Mouse (Mus musculus) forebrain, embryonic 12.5 days (tissue): ENCODE measurements around the gene Cep128. TPM values are rescaled to one million over a fixed set of nuclear protein-coding genes. Genes with fewer than 3 reads are reported as not detected.
"Not testable (repeated sequence)": the region's sequence is repeated elsewhere in the genome, so short reads cannot be mapped to it uniquely, and the experiment has no call there.

Experiments
- ATAC-seq: fragments of 200-750 bp; cut with Nextera tagmentation; 2 replicates; pipeline ENCODE4 v1.8.0; 2017; ENCODE audit warnings: moderate TSS enrichment; ENCODE audit not compliant: low FRiP score
- H3K27ac ChIP-seq: fragments of 300-500 bp; sonication (generic); 2 replicates; pipeline ENCODE4 v1.5.1; 2016; ENCODE audit warnings: mild to moderate bottlenecking
- H3K27me3 ChIP-seq: fragments of 300-500 bp; sonication (generic); 2 replicates; pipeline ENCODE4 v1.6.1; 2016; ENCODE audit warnings: mild to moderate bottlenecking
- H3K36me3 ChIP-seq: fragments of 300-500 bp; sonication (generic); replicated peaks from 2 replicates; pipeline ENCODE4 v1.6.1; 2016; ENCODE audit warnings: mild to moderate bottlenecking
- H3K4me1 ChIP-seq: fragments of 300-500 bp; sonication (generic); 2 replicates; pipeline ENCODE4 v1.6.1; 2016
- H3K4me2 ChIP-seq: fragments of 300-500 bp; sonication (generic); 2 replicates; pipeline ENCODE4 v1.6.1; 2016; ENCODE audit warnings: mild to moderate bottlenecking, moderate library complexity
- H3K4me3 ChIP-seq: fragments of 300-500 bp; sonication (generic); replicated peaks from 2 replicates; pipeline ENCODE4 v1.5.1; 2016; ENCODE audit warnings: mild to moderate bottlenecking
- H3K9ac ChIP-seq: fragments of 300-500 bp; sonication (generic); 2 replicates; pipeline ENCODE4 v1.6.1; 2016; ENCODE audit warnings: mild to moderate bottlenecking
- H3K9me3 ChIP-seq: fragments of 300-500 bp; sonication (generic); 2 replicates; pipeline ENCODE4 v1.6.1; 2016
- WGBS: fragments of 180-500 bp; shearing (Covaris S2); methylation state at CpG from one replicate; pipeline ENCODE4 v1.1.7; 2016; 5-methylcytosine and 5-hydroxymethylcytosine counted together
- polyA plus RNA-seq: library from polyadenylated mRNA; unstranded; fragments of >200 nt; fragmentation: Nextera tagmentation; extraction: Ambion mirVana; gene quantifications from 2 replicates; pipeline ENCODE4 v1.2.1, GENCODE M21; 2016

Cep128 gene
- polyA plus RNA-seq, 1 experiment from 2014 or later: 11.1 TPM

DNA sequence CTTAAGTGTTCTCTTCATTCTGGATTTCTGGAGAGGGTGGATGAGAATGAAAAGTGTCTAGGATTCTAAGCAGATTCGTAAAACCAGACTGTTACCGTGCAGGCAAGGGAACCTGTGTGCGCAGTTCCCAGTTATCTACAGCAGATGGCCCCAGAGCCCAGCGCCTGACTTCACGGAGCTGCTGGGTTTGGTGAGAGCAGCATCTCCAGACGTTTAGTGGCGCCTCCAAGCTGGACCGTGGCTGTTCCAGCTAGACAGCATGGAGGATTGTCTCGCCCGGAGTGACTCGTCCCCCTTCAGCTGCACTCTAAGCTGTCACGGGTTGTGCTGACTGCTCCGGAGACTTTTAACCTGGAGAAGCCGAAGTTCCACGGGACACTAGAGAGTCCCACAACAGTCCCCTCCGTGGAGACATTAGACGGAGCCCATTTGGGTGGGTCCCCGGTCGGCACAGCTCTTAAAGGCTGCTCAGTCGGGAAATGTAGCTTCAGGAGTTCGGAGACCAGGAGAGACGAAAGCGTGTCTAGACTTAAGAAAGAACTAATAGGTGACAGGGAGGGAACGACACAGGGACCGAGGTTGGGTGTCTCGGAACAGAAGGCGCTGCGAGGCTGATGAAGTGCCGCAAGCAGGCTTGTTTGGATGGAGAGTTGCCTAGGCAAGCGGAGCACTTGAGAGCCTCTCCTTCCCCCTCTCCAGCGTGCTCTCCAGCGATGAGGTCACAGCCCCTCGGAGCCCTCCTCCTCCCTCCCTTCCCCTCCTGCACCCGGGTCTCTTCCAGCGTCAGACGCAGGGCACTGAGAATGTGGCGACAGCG, 16.2 kb upstream of the Cep128 start:
- peaks cover 10% of the 10 kb centered on the region for H3K4me1 ChIP-seq
- H3K4me3 ChIP-seq: peak overlapping the region; percentile 47
- ATAC-seq: peak; percentile 90
- peak overlapping the region; percentile 49 for H3K9ac ChIP-seq
- H3K36me3 ChIP-seq: no peaks in the 10 kb centered on the region
- under 1% methylated on average over 38 of the region's 38 CpGs for WGBS
- no peaks in the 10 kb centered on the region for H3K9me3 ChIP-seq
- peak overlapping the region; percentile 80 for H3K4me2 ChIP-seq
- no peak overlapping the region for H3K27ac ChIP-seq
- H3K27me3 ChIP-seq: peaks cover 37% of the 10 kb centered on the region

DNA sequence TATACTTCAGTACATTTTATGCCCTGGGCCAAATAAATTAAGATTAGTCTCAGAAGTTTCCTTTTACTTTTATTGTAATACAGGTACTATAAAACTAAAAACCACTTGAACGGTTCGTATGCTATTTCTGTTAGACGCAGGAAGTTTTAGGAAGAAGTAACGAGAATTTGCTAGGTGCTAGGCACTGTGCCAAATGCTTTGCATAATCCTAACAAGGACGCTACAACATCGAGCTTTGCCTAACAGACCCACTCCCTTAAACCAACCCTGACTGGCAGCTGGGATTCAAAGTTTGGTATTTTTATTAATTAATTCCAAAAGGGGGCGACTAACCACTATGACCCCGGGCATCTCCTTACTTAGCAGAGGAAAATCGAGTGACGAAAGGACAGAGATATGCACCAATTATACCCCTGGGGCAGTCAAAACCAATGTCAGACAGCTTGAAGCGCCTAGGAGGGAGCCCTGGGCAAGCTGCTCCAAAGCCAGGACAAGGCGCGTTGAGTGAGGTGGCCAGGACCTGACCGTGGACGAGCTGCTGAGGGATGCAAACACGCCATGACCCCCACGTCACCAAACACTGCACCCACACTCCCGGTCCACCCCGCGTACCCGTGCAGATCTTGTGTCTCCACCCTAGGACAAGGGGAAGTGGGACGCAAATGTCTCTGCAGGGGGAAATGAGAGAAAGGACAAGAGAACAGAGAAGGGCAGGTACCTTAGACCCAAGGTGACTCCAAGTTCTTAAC, 519 bp downstream of the Cep128 start:
- H3K27ac ChIP-seq: no peak overlapping the region
- 6% methylated on average over 22 of the region's 22 CpGs for WGBS
- no peaks in the 10 kb centered on the region for H3K9me3 ChIP-seq
- no peaks in the 10 kb centered on the region for H3K27me3 ChIP-seq
- no peaks in the 10 kb centered on the region for H3K36me3 ChIP-seq
- H3K4me3 ChIP-seq: peak overlapping the region; percentile 68
- H3K9ac ChIP-seq: peak overlapping the region; percentile 65
- peak; percentile 75 for ATAC-seq
- peak overlapping the region; percentile 89 for H3K4me2 ChIP-seq
- H3K4me1 ChIP-seq: peaks cover 11% of the 10 kb centered on the region

DNA sequence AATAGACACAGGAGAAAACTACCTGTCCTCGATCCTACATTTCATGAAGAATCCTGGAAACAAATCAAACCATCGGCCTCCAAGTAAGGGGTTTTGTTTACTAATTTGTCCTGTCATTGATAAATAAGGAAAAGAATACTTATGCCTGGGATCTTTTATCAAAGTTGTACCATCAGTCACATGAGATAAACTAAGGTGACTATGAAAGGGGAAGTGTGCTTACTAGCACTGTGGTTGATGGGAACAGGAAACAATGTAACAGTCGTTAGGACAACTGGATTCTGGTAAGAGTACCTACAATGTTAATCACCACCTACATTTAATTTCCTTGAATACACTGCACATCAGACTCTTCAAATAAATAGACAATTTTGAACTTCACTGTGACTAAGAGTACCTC, 15.0 kb downstream of the Cep128 start:
- no peak overlapping the region for H3K4me2 ChIP-seq
- H3K36me3 ChIP-seq: peaks cover 15% of the 10 kb centered on the region
- H3K27ac ChIP-seq: no peak overlapping the region
- no peak overlapping the region for H3K4me3 ChIP-seq
- H3K4me1 ChIP-seq: no peaks in the 10 kb centered on the region
- no peak overlapping the region for H3K9ac ChIP-seq
- H3K9me3 ChIP-seq: no peaks in the 10 kb centered on the region
- ATAC-seq: no peak
- 93% methylated on average over 3 of the region's 3 CpGs for WGBS
- no peaks in the 10 kb centered on the region for H3K27me3 ChIP-seq

DNA sequence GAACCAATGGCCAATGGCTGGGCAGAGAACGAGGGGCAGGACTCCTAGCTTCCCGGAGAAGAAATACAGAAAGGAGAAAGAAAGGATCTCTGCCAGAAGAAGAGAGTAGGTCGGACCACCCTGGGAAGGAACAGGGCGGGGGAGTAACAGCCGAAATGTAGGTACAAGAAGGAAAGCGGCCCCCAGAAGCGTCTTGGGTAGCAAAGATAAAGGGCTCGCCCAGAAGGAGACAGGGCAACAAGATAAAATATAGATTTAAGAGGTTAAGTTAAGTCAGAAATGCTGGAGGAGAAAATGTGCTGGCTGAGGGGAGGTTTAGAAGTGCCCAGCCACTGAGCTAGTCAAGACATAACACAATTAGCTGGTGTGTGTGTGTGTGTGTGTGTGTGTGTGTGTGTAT, 30.4 kb downstream of the Cep128 start:
- no peaks in the 10 kb centered on the region for H3K27me3 ChIP-seq
- no peak overlapping the region for H3K4me3 ChIP-seq
- no peak overlapping the region for H3K27ac ChIP-seq
- 84% methylated on average over 8 of the region's 8 CpGs for WGBS
- H3K36me3 ChIP-seq: no peaks in the 10 kb centered on the region
- no peak overlapping the region for H3K4me2 ChIP-seq
- no peaks in the 10 kb centered on the region for H3K4me1 ChIP-seq
- no peaks in the 10 kb centered on the region for H3K9me3 ChIP-seq
- H3K9ac ChIP-seq: no peak overlapping the region
- ATAC-seq: no peak

DNA sequence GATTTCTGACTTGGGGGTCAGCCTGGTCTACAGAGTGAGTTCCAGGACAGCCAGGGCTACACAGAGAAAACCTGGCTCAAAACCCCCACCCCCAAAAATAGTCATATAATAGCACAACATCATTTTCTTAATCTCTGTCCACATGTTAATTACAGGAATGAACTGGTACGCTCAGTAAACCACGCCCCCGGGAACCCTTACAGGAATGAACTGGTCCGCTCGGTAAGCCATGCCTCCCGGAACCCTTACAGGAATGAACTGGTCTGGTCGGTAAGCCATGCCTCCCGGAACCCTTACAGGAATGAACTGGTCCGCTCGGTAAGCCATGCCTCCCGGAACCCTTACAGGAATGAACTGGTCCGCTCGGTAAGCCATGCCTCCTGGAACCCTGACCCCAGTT, 45.6 kb downstream of the Cep128 start:
- not testable (repeated sequence) for H3K4me3 ChIP-seq, H3K27me3 ChIP-seq, H3K4me1 ChIP-seq, H3K4me2 ChIP-seq, ATAC-seq, H3K27ac ChIP-seq, H3K9me3 ChIP-seq, H3K9ac ChIP-seq, H3K36me3 ChIP-seq
- 95% methylated on average over 13 of the region's 13 CpGs for WGBS

DNA sequence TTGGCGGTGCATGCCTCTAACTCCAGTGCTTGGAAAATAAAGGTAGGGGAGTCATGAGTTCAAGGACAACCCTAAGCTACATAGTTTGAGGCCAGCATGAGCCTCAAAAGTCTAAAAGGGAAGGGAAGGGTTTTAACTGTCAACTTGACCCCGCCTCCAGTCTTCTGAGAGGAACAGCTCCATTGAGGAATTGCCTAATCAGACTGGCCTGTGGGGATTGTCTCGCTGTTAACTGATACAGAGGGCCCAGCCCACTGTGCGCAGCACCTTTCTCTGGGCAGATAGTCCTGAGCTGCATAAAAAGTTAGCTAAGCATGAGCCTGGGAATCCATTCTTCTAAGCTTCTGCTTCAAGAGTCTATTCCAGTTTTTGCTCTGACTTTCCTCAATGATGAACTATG, 56.7 kb downstream of the Cep128 start:
- no peak overlapping the region for H3K27ac ChIP-seq
- no peak overlapping the region for H3K4me3 ChIP-seq
- no peak overlapping the region for H3K9ac ChIP-seq
- 71% methylated on average over 4 of the region's 4 CpGs for WGBS
- no peak overlapping the region for H3K4me2 ChIP-seq
- peaks cover 4% of the 10 kb centered on the region; the same call in 1 of the 2 replicates for H3K36me3 ChIP-seq
- H3K4me1 ChIP-seq: no peaks in the 10 kb centered on the region
- no peaks in the 10 kb centered on the region for H3K27me3 ChIP-seq
- ATAC-seq: no peak
- no peaks in the 10 kb centered on the region for H3K9me3 ChIP-seq

DNA sequence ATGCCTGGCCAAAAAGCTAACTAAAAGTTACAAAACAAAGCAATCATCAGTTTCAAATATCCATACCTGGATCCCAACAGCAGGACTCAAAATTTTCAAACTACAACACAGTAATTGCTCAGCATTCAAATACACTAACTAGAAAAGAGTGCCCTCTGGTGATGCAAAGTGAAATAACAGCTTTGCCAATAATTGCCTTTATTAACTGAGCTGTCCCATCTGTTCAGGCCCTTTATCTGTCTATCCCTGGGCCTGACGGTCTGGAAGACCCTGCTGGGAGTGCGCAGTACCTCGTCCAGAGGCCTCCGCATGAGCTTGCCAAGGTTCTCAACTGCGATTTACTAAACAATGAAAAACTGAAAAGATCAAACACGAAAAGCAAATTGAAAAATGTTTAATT, 58.1 kb downstream of the Cep128 start:
- no peak overlapping the region for H3K27ac ChIP-seq
- H3K4me3 ChIP-seq: no peak overlapping the region
- no peak overlapping the region for H3K9ac ChIP-seq
- WGBS: 45% methylated on average over 6 of the region's 6 CpGs
- peak; percentile 86; the same call in 1 of the 2 replicates for ATAC-seq
- no peak overlapping the region for H3K4me2 ChIP-seq
- no peaks in the 10 kb centered on the region for H3K9me3 ChIP-seq
- H3K36me3 ChIP-seq: peaks cover 4% of the 10 kb centered on the region; the same call in 1 of the 2 replicates
- no peaks in the 10 kb centered on the region for H3K4me1 ChIP-seq
- H3K27me3 ChIP-seq: no peaks in the 10 kb centered on the region

DNA sequence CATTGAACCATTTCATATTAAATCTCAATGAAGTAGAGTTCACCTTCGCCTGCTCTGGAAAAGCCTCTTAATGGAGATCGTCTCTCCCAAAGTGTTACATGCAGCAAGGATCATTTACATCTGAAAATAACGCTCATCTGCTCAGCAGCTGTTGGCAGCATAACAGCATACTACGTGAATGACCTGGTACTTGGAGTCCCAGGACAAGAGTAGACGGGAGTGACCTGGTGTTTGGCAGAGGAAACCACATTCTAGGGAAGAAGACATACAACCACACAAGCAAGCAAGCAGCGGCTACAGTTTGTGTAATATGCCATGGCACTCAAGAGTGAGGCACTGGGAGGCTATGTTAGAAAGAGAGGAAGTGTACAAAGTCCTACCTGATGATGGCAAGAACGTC, 69.2 kb downstream of the Cep128 start:
- no peaks in the 10 kb centered on the region for H3K4me1 ChIP-seq
- no peak overlapping the region for H3K9ac ChIP-seq
- H3K4me3 ChIP-seq: no peak overlapping the region
- H3K9me3 ChIP-seq: no peaks in the 10 kb centered on the region
- H3K27ac ChIP-seq: no peak overlapping the region
- no peaks in the 10 kb centered on the region for H3K36me3 ChIP-seq
- ATAC-seq: no peak
- 88% methylated on average over 7 of the region's 7 CpGs for WGBS
- H3K27me3 ChIP-seq: no peaks in the 10 kb centered on the region
- H3K4me2 ChIP-seq: no peak overlapping the region

DNA sequence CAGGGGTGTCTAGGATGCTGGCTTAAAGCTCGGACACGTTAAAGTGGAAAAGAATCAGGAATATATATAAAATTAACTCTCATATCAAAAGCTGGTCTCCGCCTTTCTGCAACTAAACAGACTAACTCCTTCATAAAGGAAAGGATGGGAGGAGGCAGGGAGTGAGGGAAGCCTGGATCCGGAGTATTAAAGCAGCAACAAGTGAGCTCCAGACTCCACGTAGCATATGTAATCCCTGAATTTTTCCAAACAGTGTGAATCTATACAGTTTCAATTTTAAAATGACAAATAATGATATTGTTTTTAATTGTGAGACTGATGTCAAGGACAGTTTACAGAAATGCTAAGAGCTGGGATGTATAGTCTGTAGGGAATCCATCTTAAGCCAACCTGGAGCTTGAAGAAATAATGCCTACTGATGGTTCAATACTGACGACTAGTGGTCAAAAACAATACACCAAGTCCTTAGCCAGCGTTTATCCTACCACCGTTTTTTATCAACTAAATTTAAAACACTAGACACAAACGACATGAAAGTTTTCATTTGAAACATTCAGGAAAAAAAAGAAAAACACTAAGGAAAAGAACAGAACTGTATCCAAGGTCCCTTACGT, 70.1 kb downstream of the Cep128 start:
- Histone ChIP-seq H3K27me3 (no peaks in the 10 kb centered on the region), H3K4me1 (no peaks in the 10 kb centered on the region), H3K4me3 (no peak overlapping the region), H3K9me3 (no peaks in the 10 kb centered on the region), H3K9ac (no peak overlapping the region), H3K4me2 (no peak overlapping the region), H3K27ac (no peak overlapping the region), H3K36me3 (no peaks in the 10 kb centered on the region)
- 57% methylated on average over 10 of the region's 10 CpGs for WGBS
- peak; percentile 63 for ATAC-seq

DNA sequence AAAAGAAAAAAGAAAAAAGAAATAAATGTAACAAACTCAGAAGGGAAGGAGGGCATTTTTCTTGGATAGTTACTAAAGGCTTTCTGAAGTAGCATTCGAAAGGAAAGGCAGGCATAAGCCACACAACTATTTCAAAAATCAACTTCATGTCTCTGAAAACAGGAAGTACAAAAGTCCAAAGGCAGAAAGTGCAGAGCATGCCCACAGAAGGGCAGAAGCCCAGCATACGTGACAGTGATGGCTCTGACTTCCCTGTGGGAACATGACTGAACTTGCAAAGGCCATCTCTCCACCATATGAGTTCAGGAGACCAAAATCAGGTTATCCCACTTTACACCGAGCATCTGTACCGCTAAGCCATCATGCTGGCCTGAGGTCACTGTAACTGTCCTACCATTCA, 71.6 kb downstream of the Cep128 start:
- Histone ChIP-seq H3K9ac (no peak overlapping the region), H3K4me1 (no peaks in the 10 kb centered on the region), H3K4me2 (no peak overlapping the region), H3K9me3 (no peaks in the 10 kb centered on the region), H3K27me3 (no peaks in the 10 kb centered on the region), H3K4me3 (no peak overlapping the region), H3K27ac (no peak overlapping the region), H3K36me3 (no peaks in the 10 kb centered on the region)
- 88% methylated on average over 4 of the region's 4 CpGs for WGBS
- ATAC-seq: no peak

DNA sequence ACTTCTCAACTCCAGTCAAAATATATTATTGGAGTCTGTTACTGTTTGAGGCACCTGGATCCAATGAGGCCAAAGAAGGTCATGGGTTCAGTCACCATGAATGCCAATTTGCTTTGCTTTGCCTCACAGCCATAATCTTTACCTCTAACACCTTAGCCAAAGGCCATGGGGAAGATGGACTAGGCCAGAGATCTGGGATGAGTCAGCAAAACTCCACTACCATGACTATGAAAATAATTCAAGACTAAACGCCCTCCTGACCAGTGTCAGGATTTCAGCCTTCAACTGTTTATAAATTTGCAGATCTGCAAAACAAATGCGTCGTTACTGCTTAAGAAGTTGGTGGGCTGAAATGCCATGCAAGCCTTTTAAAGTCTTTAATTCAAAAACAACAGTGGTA, 76.5 kb downstream of the Cep128 start:
- Histone ChIP-seq H3K27me3 (no peaks in the 10 kb centered on the region), H3K9ac (no peak overlapping the region), H3K9me3 (no peaks in the 10 kb centered on the region), H3K4me3 (no peak overlapping the region), H3K4me1 (no peaks in the 10 kb centered on the region), H3K27ac (no peak overlapping the region), H3K4me2 (no peak overlapping the region), H3K36me3 (no peaks in the 10 kb centered on the region)
- 89% methylated on average over 3 of the region's 3 CpGs for WGBS
- no peak for ATAC-seq

DNA sequence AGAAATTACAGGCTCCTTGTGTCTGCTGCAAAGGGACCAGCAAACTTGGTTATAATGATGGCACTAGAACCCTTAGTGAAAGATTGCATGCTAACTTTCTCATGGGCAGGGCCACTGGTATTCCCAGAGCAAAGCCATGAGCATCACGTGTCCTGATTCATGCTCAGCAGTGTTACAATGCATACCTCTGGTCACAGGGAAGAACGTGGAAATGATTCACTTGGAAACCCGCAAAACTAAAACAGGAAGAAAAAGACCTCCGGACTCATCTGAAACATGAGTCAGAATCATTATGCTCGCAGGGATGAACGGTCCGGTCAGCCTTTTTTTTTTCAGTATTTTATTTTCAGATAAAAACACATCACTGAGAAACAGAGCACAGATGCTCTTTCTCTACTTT, 78.4 kb downstream of the Cep128 start:
- H3K4me3 ChIP-seq: no peak overlapping the region
- no peak overlapping the region for H3K4me2 ChIP-seq
- H3K36me3 ChIP-seq: no peaks in the 10 kb centered on the region
- ATAC-seq: no peak
- no peak overlapping the region for H3K27ac ChIP-seq
- H3K9ac ChIP-seq: no peak overlapping the region
- no peaks in the 10 kb centered on the region for H3K9me3 ChIP-seq
- no peaks in the 10 kb centered on the region for H3K27me3 ChIP-seq
- no peaks in the 10 kb centered on the region for H3K4me1 ChIP-seq
- 90% methylated on average over 7 of the region's 7 CpGs for WGBS
